Mouse (Mus musculus) intestine, embryonic 14.5 days (tissue): ENCODE results near the gene Gm20532. TPM values are rescaled to one million over a fixed set of nuclear protein-coding genes. Genes with fewer than 3 reads are reported as not detected.

Source experiments
- ATAC-seq: fragments of 200-750 bp; cut with Nextera tagmentation; replicated peaks from 2 replicates; pipeline ENCODE4 v1.8.0; 2017; ENCODE audit warnings: low read depth, moderate number of reproducible peaks, moderate TSS enrichment, moderate library complexity; ENCODE audit not compliant: low FRiP score, low TSS enrichment
- DNase-seq: peaks from one replicate; pipeline ENCODE4 v3.0.0-alpha.2; 2018; ENCODE audit warnings: low spot score
- H3K27ac ChIP-seq: fragments of 300-500 bp; sonication (generic); 2 replicates; pipeline ENCODE4 v1.5.1; 2014; ENCODE audit warnings: low read depth, mild to moderate bottlenecking, control low read depth
- H3K27me3 ChIP-seq: fragments of 300-500 bp; sonication (generic); replicated peaks from 2 replicates; pipeline ENCODE4 v1.6.1; 2014; ENCODE audit warnings: low read length, control low read depth; ENCODE audit not compliant: control insufficient read depth, insufficient read depth
- H3K36me3 ChIP-seq: fragments of 300-500 bp; sonication (generic); 2 replicates; pipeline ENCODE4 v1.6.1; 2014; ENCODE audit warnings: low read length, control low read depth; ENCODE audit not compliant: control insufficient read depth, insufficient read depth
- H3K4me1 ChIP-seq: fragments of 300-500 bp; sonication (generic); replicated peaks from 2 replicates; pipeline ENCODE4 v1.6.1; 2014; ENCODE audit warnings: low read length, control low read depth, mixed read lengths; ENCODE audit not compliant: control insufficient read depth, insufficient read depth
- H3K4me2 ChIP-seq: fragments of 300-500 bp; sonication (generic); 2 replicates; pipeline ENCODE4 v1.6.1; 2014; ENCODE audit warnings: low read length
- H3K4me3 ChIP-seq: fragments of 300-500 bp; sonication (generic); 2 replicates; pipeline ENCODE4 v1.5.1; 2014; ENCODE audit warnings: low read depth, low read length, control low read depth, mixed read lengths
- H3K9ac ChIP-seq: fragments of 300-500 bp; sonication (generic); 2 replicates; pipeline ENCODE4 v1.6.1; 2014; ENCODE audit warnings: mild to moderate bottlenecking, low read length
- H3K9me3 ChIP-seq: fragments of 300-500 bp; sonication (generic); 2 replicates; pipeline ENCODE4 v1.6.1; 2016; ENCODE audit warnings: low read length, control low read depth; ENCODE audit not compliant: control insufficient read depth
- WGBS: fragments of 180-500 bp; shearing (Covaris S2); extraction: QIAGEN DNeasy Blood & Tissue Kit; methylation state at CpG from one replicate; pipeline ENCODE4 v1.1.7; 2014; 5-methylcytosine and 5-hydroxymethylcytosine counted together
- polyA plus RNA-seq: library from polyadenylated mRNA; unstranded; fragments of >200 nt; fragmentation: Nextera tagmentation; extraction: Ambion mirVana; gene quantifications from 2 replicates; pipeline ENCODE4 v1.2.1, GENCODE M21; 2014

Gene Gm20532
- polyA plus RNA-seq, 1 experiment from 2014 or later: not detected

DNA sequence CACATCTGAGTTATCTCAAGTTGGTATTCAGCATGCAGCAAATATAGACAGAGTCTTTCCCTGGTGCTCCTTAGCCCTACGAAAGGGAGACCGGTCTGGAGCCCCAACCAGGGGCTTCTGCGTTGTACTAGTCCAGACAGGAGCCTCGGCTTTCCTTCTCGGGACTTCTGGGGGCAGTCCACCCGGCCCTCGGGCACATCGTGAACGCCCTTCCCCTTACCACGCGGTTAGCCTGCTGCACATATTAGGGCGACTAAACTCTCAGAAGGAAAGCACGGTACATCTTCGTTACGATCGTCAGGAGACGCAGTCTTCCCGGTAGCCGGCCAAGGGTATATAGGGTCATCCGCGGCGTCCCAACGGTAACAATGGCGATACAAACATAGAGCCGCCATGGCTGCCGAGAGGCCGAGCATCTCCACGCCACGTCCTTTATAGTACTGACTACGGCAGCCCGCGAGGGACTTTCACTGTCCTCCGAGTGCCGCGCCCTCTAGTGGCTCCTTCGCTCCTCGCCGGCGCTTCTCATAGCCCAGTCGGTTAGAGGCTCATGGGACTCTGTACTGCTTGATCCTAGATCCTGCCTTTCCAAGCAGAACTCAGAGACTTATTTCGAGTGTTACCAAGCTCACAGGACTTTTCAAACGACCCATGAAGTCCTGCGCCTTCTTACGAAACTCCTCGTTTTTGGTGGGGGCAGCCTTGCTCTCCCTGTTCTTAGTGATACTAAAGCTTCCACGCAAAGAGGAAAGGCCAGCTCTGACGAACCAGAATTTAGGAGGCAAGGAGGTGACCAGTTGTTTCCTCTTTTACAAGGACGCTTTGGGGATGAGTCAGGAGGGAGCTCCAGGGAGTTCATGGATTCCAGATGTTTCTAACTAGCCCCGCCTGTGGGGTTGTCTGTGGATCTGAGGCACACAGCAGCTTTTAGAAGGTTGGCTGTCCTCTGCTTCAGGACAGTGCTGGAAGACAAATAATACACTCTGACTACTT lies 53.7 kb downstream of the Gm20532 start:
- H3K4me1 ChIP-seq: peaks cover 23% of the 10 kb centered on the region
- H3K9me3 ChIP-seq: no peaks in the 10 kb centered on the region
- H3K27me3 ChIP-seq: no peaks in the 10 kb centered on the region
- peak overlapping the region; percentile 76 for H3K27ac ChIP-seq
- H3K4me2 ChIP-seq: peak overlapping the region; percentile 91
- peaks cover 38% of the 10 kb centered on the region for H3K36me3 ChIP-seq
- peak overlapping the region; percentile 97 for H3K4me3 ChIP-seq
- peak; percentile 100 for DNase-seq
- H3K9ac ChIP-seq: peak overlapping the region; percentile 97
- WGBS: 5% methylated on average over 49 of the region's 49 CpGs
- peak; percentile 85 for ATAC-seq

GRCm38 (mm10) chr2:26641006-26641647 lies 54.7 kb downstream of the Gm20532 start:
- Histone ChIP-seq H3K36me3 (peaks cover 28% of the 10 kb centered on the region), H3K4me1 (peaks cover 23% of the 10 kb centered on the region), H3K4me3 (no peak overlapping the region), H3K27ac (peak overlapping the region; percentile 54; the same call in 1 of the 2 replicates), H3K9me3 (no peaks in the 10 kb centered on the region), H3K27me3 (no peaks in the 10 kb centered on the region), H3K4me2 (no peak overlapping the region), H3K9ac (no peak overlapping the region)
- no peak for ATAC-seq
- 70% methylated on average over 7 of the region's 7 CpGs for WGBS
- no peak for DNase-seq

- no peaks in the 10 kb centered on the region for H3K9me3 ChIP-seq
- no peak overlapping the region for H3K27ac ChIP-seq
- H3K4me2 ChIP-seq: no peak overlapping the region
- H3K27me3 ChIP-seq: no peaks in the 10 kb centered on the region
- 65% methylated on average over 2 of the region's 2 CpGs for WGBS
- ATAC-seq (no peak), DNase-seq (peak; percentile 84)
- peaks cover 8% of the 10 kb centered on the region for H3K4me1 ChIP-seq
- H3K36me3 ChIP-seq: peaks cover under 1% of the 10 kb centered on the region; the same call in 1 of the 2 replicates
- no peak overlapping the region for H3K9ac ChIP-seq
- no peak overlapping the region for H3K4me3 ChIP-seq
These were observed 57.5 kb downstream of the Gm20532 start for GRCm38 (mm10) chr2:26643942-26644341.

- H3K4me3 ChIP-seq: no peak overlapping the region
- DNase-seq (peak; percentile 95), ATAC-seq (peak; percentile 90)
These were observed 60.3 kb downstream of the Gm20532 start for GRCm38 (mm10) chr2:26646643-26647293.

GRCm38 (mm10) chr2:26654687-26655086 lies 68.2 kb downstream of the Gm20532 start:
- H3K4me1 ChIP-seq: no peaks in the 10 kb centered on the region
- H3K9me3 ChIP-seq: no peaks in the 10 kb centered on the region
- DNase-seq (no peak), ATAC-seq (no peak)
- no peak overlapping the region for H3K4me3 ChIP-seq
- H3K36me3 ChIP-seq: no peaks in the 10 kb centered on the region
- H3K4me2 ChIP-seq: no peak overlapping the region
- WGBS: 52% methylated on average over 1 of the region's 1 CpGs
- H3K27ac ChIP-seq: no peak overlapping the region
- no peaks in the 10 kb centered on the region for H3K27me3 ChIP-seq
- no peak overlapping the region for H3K9ac ChIP-seq

More at GRCm38 (mm10) chr2:26646643-26647293, 60.3 kb downstream of the Gm20532 start:
- Histone ChIP-seq H3K4me1 (no peaks in the 10 kb centered on the region), H3K36me3 (no peaks in the 10 kb centered on the region), H3K9ac (no peak overlapping the region), H3K27ac (no peak overlapping the region), H3K27me3 (no peaks in the 10 kb centered on the region), H3K9me3 (no peaks in the 10 kb centered on the region), H3K4me2 (no peak overlapping the region)
- WGBS: 31% methylated on average over 3 of the region's 3 CpGs

DNA sequence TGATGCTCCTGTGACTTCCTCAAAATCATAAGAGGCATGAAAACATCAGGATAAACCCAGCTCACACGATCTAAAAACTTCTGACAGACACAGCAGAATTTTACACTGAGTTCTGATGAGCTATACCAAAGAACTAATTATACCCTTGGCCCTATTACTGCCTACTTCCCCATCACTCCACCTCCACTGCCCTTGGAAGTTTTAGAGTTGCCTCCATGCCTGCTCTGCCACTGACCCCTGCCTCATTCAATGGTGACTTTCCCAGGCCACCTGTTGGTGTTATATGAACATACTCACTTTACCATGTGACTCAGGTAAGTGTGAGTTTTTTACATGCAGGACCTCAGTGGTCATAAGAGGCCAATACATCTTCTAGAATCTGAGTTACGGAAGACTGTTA lies 71.0 kb downstream of the Gm20532 start:
- H3K27me3 ChIP-seq: no peaks in the 10 kb centered on the region
- H3K4me2 ChIP-seq: no peak overlapping the region
- ATAC-seq: no peak
- no peaks in the 10 kb centered on the region for H3K9me3 ChIP-seq
- no peak for DNase-seq
- no peak overlapping the region for H3K4me3 ChIP-seq
- H3K9ac ChIP-seq: no peak overlapping the region
- WGBS: 82% methylated on average over 2 of the region's 2 CpGs
- no peaks in the 10 kb centered on the region for H3K4me1 ChIP-seq
- no peaks in the 10 kb centered on the region for H3K36me3 ChIP-seq
- H3K27ac ChIP-seq: no peak overlapping the region

DNA sequence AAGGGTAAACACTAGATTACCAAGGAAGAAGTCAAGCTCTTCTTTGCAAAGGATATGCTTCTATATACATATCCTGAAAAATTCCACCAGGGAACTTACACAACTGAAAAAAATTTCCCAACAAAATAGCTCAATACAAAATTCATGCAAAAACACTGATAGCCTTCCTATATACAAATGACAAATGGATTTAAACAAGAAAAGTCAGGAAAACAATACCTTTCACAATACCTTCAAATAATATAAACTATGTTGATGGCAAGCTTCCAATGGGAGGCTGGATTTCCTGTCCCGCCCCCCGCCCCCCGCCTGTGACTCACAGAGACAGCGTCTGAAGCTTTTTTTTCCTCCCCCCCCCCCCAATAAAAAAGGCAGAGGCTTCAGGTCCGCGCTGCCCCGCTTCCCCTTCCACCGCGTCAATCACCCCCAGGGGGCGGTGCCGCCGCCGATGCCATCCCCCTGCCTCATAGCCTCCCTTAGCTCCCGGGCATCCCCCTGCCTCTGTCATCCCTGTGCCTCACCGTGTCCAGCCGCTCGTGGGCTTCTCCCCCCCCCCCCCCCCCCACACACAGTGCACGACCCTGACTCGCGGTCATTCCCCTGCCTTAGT lies 74.8 kb downstream of the Gm20532 start:
- peak; percentile 72 for ATAC-seq

More for the DNA sequence above, 74.8 kb downstream of the Gm20532 start:
- DNase-seq: no peak
- peak overlapping the region; percentile 24; the same call in 1 of the 2 replicates for H3K4me3 ChIP-seq
- no peaks in the 10 kb centered on the region for H3K9me3 ChIP-seq
- H3K4me2 ChIP-seq: peak overlapping the region; percentile 60
- H3K36me3 ChIP-seq: no peaks in the 10 kb centered on the region
- no peak overlapping the region for H3K27ac ChIP-seq
- H3K4me1 ChIP-seq: no peaks in the 10 kb centered on the region
- 4% methylated on average over 16 of the region's 20 CpGs for WGBS
- H3K27me3 ChIP-seq: no peaks in the 10 kb centered on the region
- peak overlapping the region; percentile 25; the same call in 1 of the 2 replicates for H3K9ac ChIP-seq
